Mouse (Mus musculus) limb, embryonic 11.5 days (tissue): ENCODE data around the gene Mllt10. TPM values are rescaled to one million over a fixed set of nuclear protein-coding genes. Genes with fewer than 3 reads are reported as not detected.

Source experiments
- ATAC-seq: fragments of 200-750 bp; cut with Nextera tagmentation; 2 replicates; pipeline ENCODE4 v1.8.0; 2017; ENCODE audit warnings: low read depth; ENCODE audit not compliant: insufficient number of reproducible peaks, low FRiP score, low TSS enrichment
- DNase-seq: peaks from one replicate; pipeline ENCODE4 v3.0.0-alpha.2; 2015; ENCODE audit warnings: low spot score
- H3K27ac ChIP-seq: fragments of 300-500 bp; sonication (generic); replicated peaks from 2 replicates; pipeline ENCODE4 v1.5.1; 2014; ENCODE audit warnings: low read depth, mild to moderate bottlenecking, low read length
- H3K27me3 ChIP-seq: fragments of 300-500 bp; sonication (generic); 2 replicates; pipeline ENCODE4 v1.6.1; 2014; ENCODE audit warnings: mild to moderate bottlenecking, low read length, mixed read lengths; ENCODE audit not compliant: control insufficient read depth, insufficient read depth
- H3K36me3 ChIP-seq: fragments of 300-500 bp; sonication (generic); 2 replicates; pipeline ENCODE4 v1.6.1; 2014; ENCODE audit warnings: mild to moderate bottlenecking, low read length, moderate library complexity, mixed read lengths; ENCODE audit not compliant: control insufficient read depth, insufficient read depth
- H3K4me1 ChIP-seq: fragments of 300-500 bp; sonication (generic); 2 replicates; pipeline ENCODE4 v1.6.1; 2014; ENCODE audit warnings: low read length, mixed read lengths; ENCODE audit not compliant: control insufficient read depth, insufficient read depth
- H3K4me2 ChIP-seq: fragments of 300-500 bp; sonication (generic); 2 replicates; pipeline ENCODE4 v1.6.1; 2014; ENCODE audit warnings: low read depth, mild to moderate bottlenecking, moderate library complexity; ENCODE audit not compliant: severe bottlenecking
- H3K4me3 ChIP-seq: fragments of 300-500 bp; sonication (generic); 2 replicates; pipeline ENCODE4 v1.5.1; 2014; ENCODE audit warnings: low read depth, low read length
- H3K9ac ChIP-seq: fragments of 300-500 bp; sonication (generic); 2 replicates; pipeline ENCODE4 v1.6.1; 2014; ENCODE audit warnings: mild to moderate bottlenecking, low read length
- H3K9me3 ChIP-seq: fragments of 300-500 bp; sonication (generic); 2 replicates; pipeline ENCODE4 v1.6.1; 2016; ENCODE audit warnings: low read length; ENCODE audit not compliant: control insufficient read depth
- WGBS: fragments of 180-500 bp; shearing (Covaris S2); extraction: QIAGEN DNeasy Blood & Tissue Kit; methylation state at CpG from one replicate; pipeline ENCODE4 v1.1.7; 2014; 5-methylcytosine and 5-hydroxymethylcytosine counted together
- polyA plus RNA-seq: library from polyadenylated mRNA; unstranded; fragments of >200 nt; fragmentation: Nextera tagmentation; extraction: Ambion mirVana; gene quantifications from 2 replicates; pipeline ENCODE4 v1.2.1, GENCODE M21; 2014

Gene Mllt10
- polyA plus RNA-seq, 1 experiment from 2014 or later, result 46.3 TPM

DNA sequence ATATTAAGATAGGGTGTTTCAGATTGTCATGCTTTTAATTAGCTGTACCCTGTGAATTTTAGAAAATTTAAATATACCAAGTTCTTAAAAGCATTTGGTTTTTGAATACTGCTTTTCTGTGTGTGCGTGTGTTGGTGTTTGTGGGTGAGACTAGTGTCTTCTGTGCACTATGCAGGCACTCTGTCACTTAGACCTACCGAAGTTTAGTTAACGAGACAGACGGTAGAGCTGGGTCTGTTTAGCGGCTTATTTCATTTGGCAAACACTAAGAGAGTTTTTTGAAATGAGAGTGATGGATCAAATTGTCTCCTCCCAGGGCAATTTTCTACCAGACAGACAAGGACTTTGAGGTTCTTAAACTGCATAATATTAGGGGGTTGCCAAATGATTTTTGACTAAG, 106.0 kb downstream of the Mllt10 start:
- ATAC-seq (no peak), DNase-seq (no peak)
- Histone ChIP-seq H3K9ac (no peak overlapping the region), H3K4me1 (no peaks in the 10 kb centered on the region; the same call in 1 of the 2 replicates), H3K27me3 (no peaks in the 10 kb centered on the region), H3K4me2 (no peak overlapping the region), H3K4me3 (no peak overlapping the region), H3K9me3 (no peaks in the 10 kb centered on the region), H3K27ac (no peak overlapping the region), H3K36me3 (peaks cover 9% of the 10 kb centered on the region; the same call in 1 of the 2 replicates)
- 74% methylated on average over 5 of the region's 5 CpGs for WGBS

DNA sequence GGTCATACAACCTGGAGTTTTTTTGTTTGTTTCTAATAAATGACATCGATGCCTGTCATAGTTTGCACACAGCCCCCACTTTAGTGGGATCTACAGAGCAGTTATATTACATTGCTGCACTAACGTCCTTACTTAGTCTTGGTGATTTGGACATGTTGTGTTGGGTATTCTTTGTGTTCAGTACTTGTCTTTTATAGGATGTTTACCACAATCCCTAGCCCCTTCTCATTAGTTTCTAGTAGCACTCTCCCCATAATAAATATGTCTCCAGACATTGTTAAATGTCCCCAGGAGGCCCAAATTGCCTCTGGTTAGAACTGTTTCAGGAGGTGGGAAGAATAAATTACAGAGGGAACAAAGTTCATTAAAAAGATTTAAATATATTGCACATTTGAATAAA, 110.5 kb downstream of the Mllt10 start:
- DNase-seq (no peak), ATAC-seq (no peak)
- Histone ChIP-seq H3K27me3 (no peaks in the 10 kb centered on the region), H3K36me3 (peaks cover 9% of the 10 kb centered on the region; the same call in 1 of the 2 replicates), H3K9me3 (no peaks in the 10 kb centered on the region), H3K4me3 (no peak overlapping the region), H3K27ac (no peak overlapping the region), H3K4me1 (no peaks in the 10 kb centered on the region; the same call in 1 of the 2 replicates), H3K4me2 (no peak overlapping the region), H3K9ac (no peak overlapping the region)
- WGBS, result 42% methylated on average over 2 of the region's 2 CpGs

DNA sequence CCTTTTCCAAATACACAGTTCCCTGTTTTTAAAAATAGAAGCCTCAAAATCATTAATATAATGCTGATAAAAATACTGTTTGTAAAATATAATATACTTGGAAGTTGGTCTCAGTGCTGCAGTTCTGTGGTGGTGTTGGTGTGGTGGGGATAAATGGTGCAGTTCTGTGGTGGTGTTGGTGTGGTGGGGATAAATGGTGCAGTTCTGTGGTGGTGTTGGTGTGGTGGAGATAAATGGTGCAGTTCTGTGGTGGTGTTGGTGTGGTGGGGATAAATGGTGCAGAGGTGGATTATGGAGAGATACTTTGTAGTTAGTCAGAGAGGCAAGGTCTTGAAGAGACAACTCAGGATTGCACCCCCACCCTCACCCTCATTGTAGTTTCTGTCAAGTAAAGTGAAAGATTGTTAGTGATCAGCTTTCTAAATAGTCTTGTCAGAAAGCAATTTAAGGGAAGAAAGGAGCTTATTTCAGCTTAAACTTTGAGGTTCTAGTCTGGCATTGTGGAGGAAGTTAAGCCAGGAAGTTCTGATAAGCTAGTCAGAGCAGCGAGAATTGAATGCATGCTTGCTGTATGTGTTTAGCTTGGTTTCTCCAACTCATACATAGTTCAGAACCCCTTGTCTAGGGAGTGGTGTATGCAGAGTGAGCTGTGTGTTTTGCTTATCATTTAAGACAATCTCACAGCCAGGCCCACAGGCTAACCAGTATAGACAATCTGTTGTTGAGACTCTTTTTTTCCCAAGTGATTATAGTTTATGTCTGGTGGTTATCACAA, 114.3 kb downstream of the Mllt10 start:
- H3K27ac ChIP-seq, result no peak overlapping the region
- H3K9me3 ChIP-seq, result no peaks in the 10 kb centered on the region
- H3K27me3 ChIP-seq, result no peaks in the 10 kb centered on the region
- H3K36me3 ChIP-seq, result 0 out of 2 replicates have a peak, but pooled peaks cover 4% of the 10 kb centered on the region
- no peak overlapping the region for H3K9ac ChIP-seq
- H3K4me3 ChIP-seq, result no peak overlapping the region
- 89% methylated on average over 1 of the region's 1 CpGs for WGBS
- H3K4me2 ChIP-seq, result no peak overlapping the region
- no peaks in the 10 kb centered on the region; the same call in 1 of the 2 replicates for H3K4me1 ChIP-seq
- ATAC-seq, result no peak
- DNase-seq, result no peak

DNA sequence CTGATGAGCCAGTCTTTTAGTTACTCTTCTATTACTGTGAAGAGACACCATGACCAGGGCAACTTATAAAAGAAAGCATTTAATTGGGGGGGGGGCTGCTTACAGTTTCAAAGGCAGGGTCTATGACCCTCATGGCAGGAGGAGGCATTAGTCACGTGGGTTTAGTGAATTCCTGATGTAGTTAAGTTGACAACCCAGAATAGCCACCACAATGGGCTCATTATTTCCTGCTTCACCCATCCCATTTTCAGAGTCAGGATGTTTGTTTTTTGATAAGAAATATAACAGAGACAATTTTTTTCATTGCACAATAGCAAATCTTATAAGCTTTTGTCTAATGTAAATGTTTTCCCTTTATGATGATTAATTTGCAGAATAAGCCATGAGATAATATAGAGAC, 120.2 kb downstream of the Mllt10 start:
- DNase-seq (no peak), ATAC-seq (no peak)
- H3K4me1 ChIP-seq, result no peaks in the 10 kb centered on the region
- H3K9ac ChIP-seq, result no peak overlapping the region
- H3K4me3 ChIP-seq, result no peak overlapping the region
- H3K27me3 ChIP-seq, result no peaks in the 10 kb centered on the region
- H3K9me3 ChIP-seq, result no peaks in the 10 kb centered on the region
- H3K36me3 ChIP-seq, result no peaks in the 10 kb centered on the region; the same call in 1 of the 2 replicates
- no peak overlapping the region for H3K4me2 ChIP-seq
- H3K27ac ChIP-seq, result no peak overlapping the region
- WGBS, result 65% methylated on average over 1 of the region's 1 CpGs

DNA sequence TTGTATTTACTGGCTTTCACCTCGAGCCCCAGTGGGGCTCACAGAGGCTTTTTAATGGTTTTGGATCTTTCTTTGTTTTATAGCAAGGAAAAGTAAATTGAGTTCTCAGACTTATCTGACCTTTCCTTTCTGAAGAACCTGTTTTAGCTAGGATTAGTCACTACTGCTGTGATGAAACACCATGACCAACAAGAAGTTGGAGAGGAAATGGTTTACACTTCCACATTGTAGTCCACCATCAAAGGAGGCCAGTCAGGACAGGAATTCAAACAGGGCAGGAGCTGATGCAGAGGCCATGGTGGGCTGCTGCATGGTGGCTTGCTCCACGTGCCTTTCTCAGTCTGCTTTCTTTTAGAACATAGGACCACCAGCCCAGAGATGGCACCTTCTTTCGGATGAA, 121.2 kb downstream of the Mllt10 start:
- Histone ChIP-seq H3K9me3 (no peaks in the 10 kb centered on the region), H3K36me3 (peaks cover 2% of the 10 kb centered on the region; the same call in 1 of the 2 replicates), H3K4me2 (no peak overlapping the region), H3K27ac (no peak overlapping the region), H3K27me3 (no peaks in the 10 kb centered on the region), H3K9ac (no peak overlapping the region), H3K4me1 (no peaks in the 10 kb centered on the region), H3K4me3 (no peak overlapping the region)
- DNase-seq (no peak), ATAC-seq (no peak)
- WGBS, result 91% methylated on average over 3 of the region's 3 CpGs

DNA sequence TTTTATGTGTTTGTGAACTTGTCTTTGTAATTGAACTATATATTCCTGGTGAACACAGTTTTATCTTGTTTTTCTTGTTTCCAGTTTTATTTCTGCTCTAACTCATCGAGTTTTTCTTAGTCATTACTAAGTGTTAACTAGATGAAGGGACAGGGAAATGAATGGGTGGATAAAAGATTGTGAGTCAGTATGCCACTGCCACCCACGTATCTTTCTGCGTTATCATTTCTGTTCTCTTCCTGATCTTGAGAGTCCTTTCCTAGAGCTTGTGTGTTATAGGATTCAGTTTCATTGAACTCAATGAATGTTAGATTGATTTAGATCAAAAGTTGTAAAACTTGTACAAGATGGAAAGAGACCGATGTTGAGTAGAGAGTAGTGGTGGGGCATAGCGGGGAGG, 125.3 kb downstream of the Mllt10 start:
- H3K27ac ChIP-seq, result no peak overlapping the region
- H3K4me1 ChIP-seq, result no peaks in the 10 kb centered on the region
- peaks cover 5% of the 10 kb centered on the region; the same call in 1 of the 2 replicates for H3K36me3 ChIP-seq
- H3K4me2 ChIP-seq, result no peak overlapping the region
- DNase-seq (no peak), ATAC-seq (no peak)
- H3K9me3 ChIP-seq, result no peaks in the 10 kb centered on the region
- H3K4me3 ChIP-seq, result no peak overlapping the region
- no peak overlapping the region for H3K9ac ChIP-seq
- H3K27me3 ChIP-seq, result no peaks in the 10 kb centered on the region
- WGBS, result 97% methylated on average over 5 of the region's 5 CpGs

DNA sequence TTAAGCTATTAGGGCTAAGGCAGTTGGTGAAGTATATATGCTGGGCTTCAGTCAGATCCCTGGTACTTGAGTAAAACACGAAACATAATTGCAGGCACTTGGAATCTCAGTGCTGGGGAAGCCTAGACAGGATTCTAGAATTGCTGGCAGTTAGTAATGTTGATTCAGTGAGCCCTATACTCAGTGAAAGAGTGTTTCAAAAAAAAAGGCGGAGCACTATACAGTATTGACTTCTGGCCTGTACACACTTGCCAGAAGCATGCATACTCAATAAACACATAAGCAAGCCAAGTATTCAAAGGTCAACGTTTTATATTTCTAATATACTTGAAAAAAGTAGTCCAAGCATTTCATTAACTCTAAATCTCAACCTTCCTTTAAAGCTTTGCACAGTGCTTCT, 126.6 kb downstream of the Mllt10 start:
- H3K9ac ChIP-seq, result no peak overlapping the region
- no peaks in the 10 kb centered on the region for H3K9me3 ChIP-seq
- H3K4me1 ChIP-seq, result no peaks in the 10 kb centered on the region
- ATAC-seq (no peak), DNase-seq (no peak)
- H3K36me3 ChIP-seq, result peaks cover 5% of the 10 kb centered on the region; the same call in 1 of the 2 replicates
- no peak overlapping the region for H3K4me3 ChIP-seq
- 94% methylated on average over 3 of the region's 3 CpGs for WGBS
- no peaks in the 10 kb centered on the region for H3K27me3 ChIP-seq
- H3K4me2 ChIP-seq, result no peak overlapping the region
- H3K27ac ChIP-seq, result no peak overlapping the region

DNA sequence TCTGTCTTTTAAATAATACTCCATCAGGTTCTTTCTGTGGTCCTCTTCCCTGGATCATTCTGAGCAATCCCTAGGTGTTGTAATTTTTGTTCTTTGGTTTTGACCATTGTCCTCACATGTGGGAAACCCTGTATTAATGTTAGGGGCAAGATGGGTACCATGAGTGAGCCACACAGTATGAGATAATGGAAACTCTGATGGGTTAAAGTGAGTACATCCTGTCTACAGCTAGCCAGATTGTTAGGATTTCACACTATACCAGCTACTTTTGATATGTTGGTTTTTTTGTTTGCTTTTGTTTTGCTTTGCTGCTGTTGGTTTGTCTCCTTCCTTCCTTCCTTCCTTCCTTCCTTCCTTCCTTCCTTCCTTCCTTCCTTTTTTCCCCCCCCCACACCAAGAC, 128.0 kb downstream of the Mllt10 start:
- no peak overlapping the region for H3K4me2 ChIP-seq
- H3K4me3 ChIP-seq, result no peak overlapping the region
- H3K27me3 ChIP-seq, result no peaks in the 10 kb centered on the region
- no peak overlapping the region for H3K27ac ChIP-seq
- ATAC-seq, result no peak
- H3K9ac ChIP-seq, result no peak overlapping the region
- peaks cover 5% of the 10 kb centered on the region; the same call in 1 of the 2 replicates for H3K36me3 ChIP-seq
- H3K4me1 ChIP-seq, result no peaks in the 10 kb centered on the region
- no peaks in the 10 kb centered on the region for H3K9me3 ChIP-seq
- no peak for DNase-seq
